Comparison of ENCODE assay signal across 26 mouse cellular contexts in genomic region chr5:24704615-24705014, GRCm38 (mm10). TPM values are rescaled to one million over a fixed set of nuclear protein-coding genes. Genes with fewer than 3 reads are reported as not detected.
A peak's percentile ranks its signal among the peaks of the same experiment; 100 is the strongest.
DNase-seq lines count a peak whose midpoint lies in the region; ATAC-seq and TF ChIP-seq lines count a peak whose summit lies in the region.
"Had no signal": no experiment of that assay in that cellular context is flagged by ENCODE, and none has a peak within 500 bp of the region (broad histone marks: within the 10 kb centered on the region; RNA-seq: fewer than 3 reads in every experiment).

No protein-coding gene starts in this region.

- H3K4me2 ChIP-seq in limb, embryonic 14.5 days (replicated peaks; ENCODE audit: low read depth, low read length, severe bottlenecking) = no peak overlapping the region
- H3K4me2 ChIP-seq: embryonic facial prominence, embryonic 13.5 days; forebrain, embryonic 13.5 days; heart, embryonic 11.5 days; hindbrain, embryonic 12.5 days; hindbrain, embryonic 15.5 days had no signal

- no peak for DNase-seq in limb, embryonic 14.5 days (ENCODE audit: low spot score)
- no peak for DNase-seq in limb, embryonic 10.5 days (ENCODE audit: low spot score)
- DNase-seq in 3134 (ENCODE audit: extremely low read depth, insufficient read length, low spot score) = peak; percentile 38
- DNase-seq in Muller cell, postnatal 12 days (ENCODE audit: inconsistent ontology term) = peak; percentile 71
- DNase-seq: adrenal gland, adult 2 months; adrenal gland, postnatal 14 days; cerebellum, adult 11 months; cerebellum, adult 2 months; cerebellum, postnatal 10 days; cerebellum, postnatal 36 days; embryo, embryonic 11 days; gastrocnemius, adult 2 months; gastrocnemius, postnatal 14 days; heart, adult 11 months had no signal

- H3K4me1 ChIP-seq in limb, embryonic 14.5 days (ENCODE audit: control insufficient read depth, insufficient read depth, low read length) = no peaks in the 10 kb centered on the region
- no peaks in the 10 kb centered on the region for H3K4me1 ChIP-seq in limb, embryonic 10.5 days
- H3K4me1 ChIP-seq in embryonic fibroblast, embryonic 13.5 days (ENCODE audit: control insufficient read depth, insufficient read depth, low read length) = 0 out of 2 replicates have a peak, but pooled peaks cover 2% of the 10 kb centered on the region
- H3K4me1 ChIP-seq: embryonic facial prominence, embryonic 10.5 days; embryonic facial prominence, embryonic 13.5 days; forebrain, embryonic 10.5 days; forebrain, embryonic 13.5 days; hindbrain, embryonic 15.5 days had no signal

- TF ChIP-seq CTCF in embryonic fibroblast, embryonic 13.5 days (IDR thresholded peaks at IDR 0.05; ENCODE audit: borderline replicate concordance, insufficient read depth, low read length) = no peak

- WGBS in limb, embryonic 14.5 days = 94% methylated on average over 8 of the region's 8 CpGs
- 94% methylated on average over 8 of the region's 8 CpGs for WGBS in limb, embryonic 10.5 days

- ATAC-seq in limb, embryonic 14.5 days (ENCODE audit: low FRiP score, low read depth) = 0 out of 2 replicates have a peak, but pooled peaks have one; percentile 21
- no peak for ATAC-seq in frontal cortex, adult (ENCODE audit: low TSS enrichment)
- ATAC-seq: forebrain, embryonic 13.5 days; forebrain, embryonic 16.5 days had no signal

- no peaks in the 10 kb centered on the region for H3K27me3 ChIP-seq in limb, embryonic 14.5 days (ENCODE audit: control insufficient read depth, insufficient read depth, low read length)
- H3K27me3 ChIP-seq in limb, embryonic 10.5 days (ENCODE audit: low read depth, poor library complexity, severe bottlenecking) = no peaks in the 10 kb centered on the region
- H3K27me3 ChIP-seq: embryonic facial prominence, embryonic 13.5 days; forebrain, embryonic 13.5 days; hindbrain, embryonic 12.5 days; hindbrain, embryonic 15.5 days had no signal

- H3K4me3 ChIP-seq in limb, embryonic 14.5 days (replicated peaks; ENCODE audit: low read length) = no peak overlapping the region
- H3K4me3 ChIP-seq in limb, embryonic 10.5 days = no peak overlapping the region
- no peak overlapping the region for H3K4me3 ChIP-seq in embryonic fibroblast, embryonic 13.5 days (ENCODE audit: insufficient read depth, low read length)
- H3K4me3 ChIP-seq: embryonic facial prominence, embryonic 10.5 days; embryonic facial prominence, embryonic 13.5 days; forebrain, embryonic 10.5 days; forebrain, embryonic 13.5 days; gastrocnemius, adult 2 months; hindbrain, embryonic 12.5 days; hindbrain, embryonic 15.5 days had no signal

- H3K36me3 ChIP-seq in limb, embryonic 14.5 days (ENCODE audit: control insufficient read depth, insufficient read depth, low read length) = peaks cover 100% of the 10 kb centered on the region
- H3K36me3 ChIP-seq in limb, embryonic 10.5 days = peaks cover 100% of the 10 kb centered on the region

- H3K27ac ChIP-seq in limb, embryonic 14.5 days (replicated peaks; ENCODE audit: low read depth, low read length) = no peak overlapping the region
- no peak overlapping the region for H3K27ac ChIP-seq in limb, embryonic 10.5 days
- peak overlapping the region; percentile 5; the same call in 1 of the 2 replicates for H3K27ac ChIP-seq in embryonic fibroblast, embryonic 13.5 days (ENCODE audit: insufficient read depth, low read length)
- H3K27ac ChIP-seq: embryonic facial prominence, embryonic 10.5 days; embryonic facial prominence, embryonic 13.5 days; forebrain, embryonic 10.5 days; forebrain, embryonic 13.5 days; gastrocnemius, adult 2 months; hindbrain, embryonic 12.5 days; hindbrain, embryonic 15.5 days had no signal

- no peak overlapping the region for H3K9ac ChIP-seq in limb, embryonic 14.5 days (ENCODE audit: low read depth, low read length, severe bottlenecking)
- H3K9ac ChIP-seq: embryonic facial prominence, embryonic 13.5 days; forebrain, embryonic 13.5 days; hindbrain, embryonic 12.5 days; hindbrain, embryonic 15.5 days had no signal

- no peaks in the 10 kb centered on the region for H3K9me3 ChIP-seq in limb, embryonic 14.5 days (ENCODE audit: control insufficient read depth, low read length)
- H3K9me3 ChIP-seq in limb, embryonic 10.5 days (replicated peaks) = no peaks in the 10 kb centered on the region
- H3K9me3 ChIP-seq: embryonic facial prominence, embryonic 10.5 days; embryonic facial prominence, embryonic 13.5 days; forebrain, embryonic 10.5 days; forebrain, embryonic 13.5 days; hindbrain, embryonic 12.5 days; hindbrain, embryonic 15.5 days had no signal

- TF ChIP-seq POLR2A in limb, embryonic 14.5 days (IDR thresholded peaks at IDR 0.05; ENCODE audit: borderline replicate concordance, extremely low read depth, insufficient read depth, insufficient read length) = no peak
- TF ChIP-seq POLR2A in embryonic fibroblast, embryonic 13.5 days (IDR thresholded peaks at IDR 0.05; ENCODE audit: low read depth, low read length) = no peak

RNA-seq across cellular contexts. Expression of gene Nub1, which starts 19.3 kb away (rescaled TPM):
- polyA plus RNA-seq in limb, embryonic 14.5 days (2012; rRNA removed) = 37.1 and 39.4 TPM in 2 replicates
- 33.4 and 35.1 TPM in 2 replicates for polyA plus RNA-seq in limb, embryonic 14.5 days (2014; fragmentation: Nextera tagmentation; extraction: Ambion mirVana)
- 23.7 and 26.9 TPM in 2 replicates for polyA plus RNA-seq in limb, embryonic 10.5 days (2016; fragmentation: Nextera tagmentation; extraction: Ambion mirVana)
- polyA plus RNA-seq in embryonic fibroblast, embryonic 13.5 days (2011; ENCODE audit: insufficient read length, low read depth, missing spikeins) = 42.9 and 49.5 TPM in 2 replicates

RNA-seq across cellular contexts. Expression of gene Wdr86, which starts 25.9 kb away (rescaled TPM):
- 37.5 and 59.4 TPM in 2 replicates for polyA plus RNA-seq in limb, embryonic 14.5 days (2012; rRNA removed)
- 25.4 and 32.0 TPM in 2 replicates for polyA plus RNA-seq in limb, embryonic 14.5 days (2014; fragmentation: Nextera tagmentation; extraction: Ambion mirVana)
- polyA plus RNA-seq in limb, embryonic 10.5 days (2016; fragmentation: Nextera tagmentation; extraction: Ambion mirVana) = 28.7 and 41.7 TPM in 2 replicates
- 1.1 TPM in 1 of 2 replicates, not detected in the other for polyA plus RNA-seq in embryonic fibroblast, embryonic 13.5 days (2011; ENCODE audit: insufficient read length, low read depth, missing spikeins)

RNA-seq across cellular contexts. Expression of gene Crygn, which starts 53.2 kb away (rescaled TPM):
- 0.09 TPM in 1 of 2 replicates, not detected in the other for polyA plus RNA-seq in limb, embryonic 14.5 days (2012; rRNA removed)
- 1.0 and 2.3 TPM in 2 replicates for polyA plus RNA-seq in limb, embryonic 14.5 days (2014; fragmentation: Nextera tagmentation; extraction: Ambion mirVana)
- 0.79 and 1.1 TPM in 2 replicates for polyA plus RNA-seq in limb, embryonic 10.5 days (2016; fragmentation: Nextera tagmentation; extraction: Ambion mirVana)
- polyA plus RNA-seq in embryonic fibroblast, embryonic 13.5 days (2011; ENCODE audit: insufficient read length, low read depth, missing spikeins) = not detected in 2 replicates
- polyA plus RNA-seq: adrenal gland, adult 2 months; forebrain, embryonic 13.5 days; forebrain, embryonic 16.5 days; frontal cortex, adult 2 months; heart, embryonic 14.5 days; hindbrain, embryonic 12.5 days had no signal

Comparison
In these comparisons a context has a peak if more than half of its experiments do, and no peak if none do; other contexts are left out.
1. DNase-seq: peak in 3134 (single experiment) and Muller cell, postnatal 12 days (single experiment); none in limb, embryonic 14.5 days (single experiment) and limb, embryonic 10.5 days (single experiment).
2. RNA of gene Wdr86, which starts 25.9 kb away (polyA plus RNA-seq): 28.7 to 41.7 TPM in limb, embryonic 10.5 days and 25.4 to 59.4 TPM in limb, embryonic 14.5 days; 1.1 TPM in embryonic fibroblast, embryonic 13.5 days; every median in the first group is over 10 times any median in the second.